Mouse (Mus musculus) bone marrow, adult 2 months (tissue): Measurements from ENCODE around the gene Ppp1r13b.

Source experiments
- CTCF ChIP-seq: fragments of 200-500 bp; IDR thresholded peaks from 2 replicates; pipeline ENCODE4 v1.5.1; 2011; ENCODE audit warnings: low read length, control low read depth; ENCODE audit not compliant: control insufficient read depth, insufficient read depth
- POLR2A ChIP-seq: fragments of 200-500 bp; IDR thresholded peaks from 2 replicates; pipeline ENCODE4 v1.6.1; 2011; ENCODE audit warnings: low read depth, mild to moderate bottlenecking, control low read depth, low read length, borderline replicate concordance; ENCODE audit not compliant: control insufficient read depth

DNA sequence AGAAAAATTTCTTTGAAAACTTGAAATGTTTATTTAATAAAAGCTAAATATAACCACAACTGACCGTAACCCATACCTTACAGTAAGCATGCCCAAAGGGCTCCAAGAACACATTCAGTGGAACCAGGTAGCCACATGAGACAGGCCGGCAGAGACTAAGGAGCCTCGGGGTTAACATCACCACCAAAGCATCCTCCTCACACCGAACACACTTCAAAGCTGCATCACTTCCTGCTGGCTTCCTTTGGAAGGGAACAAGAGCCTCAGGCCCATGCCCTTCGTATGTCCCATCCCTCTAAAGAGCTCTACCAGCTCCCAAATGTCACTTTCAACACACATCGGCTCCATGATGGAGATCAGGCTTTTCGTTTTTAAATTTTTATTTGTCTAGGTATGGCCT, 5.4 kb downstream of the Ppp1r13b start:
- TF ChIP-seq CTCF = no peak
- no peak for TF ChIP-seq POLR2A
